Mouse (Mus musculus) adrenal gland (tissue): ENCODE results near the gene Sptssa.

ENCODE experiments used
- microRNA-seq, 2 experiments: library from miRNA; unstranded; fragments of <30 nt; microRNA quantifications; one replicate each; pipeline ENCODE4; 2019

The Sptssa gene

Small RNAs within 50 kb of the gene (microRNA-seq; reads per million reads assigned to microRNA genes)
- gene Mir1892 = 0 to 0.25 reads per million in 2 experiments
